8 mouse cellular contexts compared by ENCODE assay signal in the genomic region with DNA sequence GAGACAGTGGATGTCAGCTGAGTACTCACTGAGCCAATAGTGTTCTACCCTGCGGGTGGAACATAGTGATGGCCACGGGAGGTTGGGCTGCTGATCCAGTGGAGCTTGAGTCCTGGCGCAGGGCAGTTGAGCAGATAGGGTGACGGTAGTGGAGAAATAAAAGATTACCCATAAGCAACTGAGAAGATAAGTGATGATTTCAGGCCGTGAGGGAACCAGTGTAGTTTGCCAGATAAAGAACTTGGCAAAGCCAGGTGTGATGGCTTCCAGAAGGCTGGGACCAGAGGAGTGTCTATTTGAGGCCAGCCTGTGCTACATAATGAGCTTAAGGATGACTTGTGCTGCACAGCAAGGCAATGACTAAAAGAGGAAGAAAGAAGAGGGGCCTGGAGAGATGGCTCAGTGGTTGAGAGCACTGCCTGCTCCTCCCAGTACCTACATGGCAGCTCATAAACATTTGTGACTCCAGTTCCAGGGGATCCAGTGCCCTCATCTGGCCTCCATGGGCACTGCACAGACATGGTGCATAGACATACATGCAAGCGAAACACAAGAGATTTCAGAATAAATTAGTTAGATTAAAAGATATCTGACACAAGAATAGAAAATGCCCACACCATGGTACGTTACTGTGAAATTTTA. TPM values are rescaled to one million over a fixed set of nuclear protein-coding genes. Genes with fewer than 3 reads are reported as not detected.
A peak's percentile ranks its signal among the peaks of the same experiment; 100 is the strongest.
DNase-seq lines count a peak whose midpoint lies in the region; ATAC-seq and TF ChIP-seq lines count a peak whose summit lies in the region.

No protein-coding gene starts in this region.

- no peaks in the 10 kb centered on the region for H3K4me1 ChIP-seq in forebrain, embryonic 16.5 days (replicated peaks; ENCODE audit: control insufficient read depth, insufficient read depth, low read length)
- H3K4me1 ChIP-seq in forebrain, embryonic 13.5 days: no peaks in the 10 kb centered on the region
- no peaks in the 10 kb centered on the region for H3K4me1 ChIP-seq in embryonic facial prominence, embryonic 14.5 days (ENCODE audit: control insufficient read depth, insufficient read depth, low read length)
- no peaks in the 10 kb centered on the region for H3K4me1 ChIP-seq in kidney, postnatal 0 days (replicated peaks; ENCODE audit: insufficient read depth, low read length)
- peaks cover 3% of the 10 kb centered on the region; the same call in 1 of the 2 replicates for H3K4me1 ChIP-seq in liver, postnatal 0 days (ENCODE audit: insufficient read depth)
- no peaks in the 10 kb centered on the region for H3K4me1 ChIP-seq in spleen, adult 2 months (ENCODE audit: control insufficient read depth, insufficient read depth, insufficient read length)

- TF ChIP-seq POLR2A in spleen, adult 2 months (IDR thresholded peaks at IDR 0.05; ENCODE audit: low read depth, low read length): no peak

- TF ChIP-seq EP300 in liver, postnatal 0 days (IDR thresholded peaks at IDR 0.05; ENCODE audit: low read depth): peak; percentile 83

- DNase-seq in A20 (ENCODE audit: low read depth, low spot score): peak; percentile 64
- peak; percentile 36 for DNase-seq in adrenal gland, postnatal 25 days
- DNase-seq in embryonic facial prominence, embryonic 14.5 days (ENCODE audit: low spot score): peak; percentile 18
- peak; percentile 58 for DNase-seq in kidney, postnatal 0 days (ENCODE audit: low spot score)
- DNase-seq in liver, postnatal 0 days: peak; percentile 67
- DNase-seq in spleen, adult 2 months (ENCODE audit: low read depth in 1 of 2, low spot score in 2 of 2): peak; percentile 4 to 21

- peak; percentile 36; the same call in 1 of the 2 replicates for ATAC-seq in forebrain, embryonic 16.5 days
- ATAC-seq in forebrain, embryonic 13.5 days: no peak
- no peak for ATAC-seq in embryonic facial prominence, embryonic 14.5 days (ENCODE audit: low read depth)
- ATAC-seq in kidney, postnatal 0 days (replicated peaks; ENCODE audit: low FRiP score, low read depth): no peak
- ATAC-seq in liver, postnatal 0 days: peak; percentile 77

- H3K36me3 ChIP-seq in forebrain, embryonic 16.5 days (ENCODE audit: control insufficient read depth, insufficient read depth): peaks cover 10% of the 10 kb centered on the region
- peaks cover 67% of the 10 kb centered on the region for H3K36me3 ChIP-seq in forebrain, embryonic 13.5 days (ENCODE audit: poor library complexity, severe bottlenecking)
- peaks cover 56% of the 10 kb centered on the region; the same call in 1 of the 2 replicates for H3K36me3 ChIP-seq in embryonic facial prominence, embryonic 14.5 days (ENCODE audit: control insufficient read depth, insufficient read depth, low read length)
- peaks cover 19% of the 10 kb centered on the region; the same call in 1 of the 2 replicates for H3K36me3 ChIP-seq in kidney, postnatal 0 days (ENCODE audit: insufficient read depth, low read length)
- peaks cover 73% of the 10 kb centered on the region for H3K36me3 ChIP-seq in liver, postnatal 0 days (replicated peaks; ENCODE audit: insufficient read depth, low read length)
- peaks cover 11% of the 10 kb centered on the region for H3K36me3 ChIP-seq in spleen, adult 2 months (ENCODE audit: control insufficient read depth, insufficient read depth, low read length)

- no peak overlapping the region for H3K4me3 ChIP-seq in forebrain, embryonic 16.5 days (replicated peaks; ENCODE audit: low read length)
- H3K4me3 ChIP-seq in forebrain, embryonic 13.5 days: no peak overlapping the region
- H3K4me3 ChIP-seq in embryonic facial prominence, embryonic 14.5 days (ENCODE audit: low read depth, low read length): no peak overlapping the region
- no peak overlapping the region for H3K4me3 ChIP-seq in kidney, postnatal 0 days (replicated peaks; ENCODE audit: low read depth, low read length)
- no peak overlapping the region for H3K4me3 ChIP-seq in liver, postnatal 0 days (ENCODE audit: low read depth, low read length)
- no peak overlapping the region for H3K4me3 ChIP-seq in spleen, adult 2 months (ENCODE audit: extremely low read depth, insufficient read depth, insufficient read length)

- WGBS in forebrain, embryonic 16.5 days: 82% methylated on average over 7 of the region's 7 CpGs
- 85% methylated on average over 7 of the region's 7 CpGs for WGBS in forebrain, embryonic 13.5 days
- WGBS in embryonic facial prominence, embryonic 14.5 days: 85% methylated on average over 7 of the region's 7 CpGs
- WGBS in kidney, postnatal 0 days: 86% methylated on average over 7 of the region's 7 CpGs
- WGBS in liver, postnatal 0 days (ENCODE audit: insufficient replicate concordance): 57% methylated on average over 7 of the region's 7 CpGs
- WGBS in spleen, adult 2 months: 84% methylated on average over 7 of the region's 7 CpGs

- H3K4me2 ChIP-seq in forebrain, embryonic 16.5 days (ENCODE audit: low read length): no peak overlapping the region
- no peak overlapping the region for H3K4me2 ChIP-seq in forebrain, embryonic 13.5 days
- H3K4me2 ChIP-seq in embryonic facial prominence, embryonic 14.5 days (ENCODE audit: low read depth, low read length): no peak overlapping the region
- no peak overlapping the region for H3K4me2 ChIP-seq in kidney, postnatal 0 days (ENCODE audit: low read length)
- H3K4me2 ChIP-seq in liver, postnatal 0 days (ENCODE audit: low read depth, low read length): no peak overlapping the region; the same call in 1 of the 2 replicates

- no peaks in the 10 kb centered on the region for H3K27me3 ChIP-seq in forebrain, embryonic 16.5 days (replicated peaks; ENCODE audit: control insufficient read depth, insufficient read depth, low read length)
- no peaks in the 10 kb centered on the region for H3K27me3 ChIP-seq in forebrain, embryonic 13.5 days
- no peaks in the 10 kb centered on the region for H3K27me3 ChIP-seq in embryonic facial prominence, embryonic 14.5 days (replicated peaks; ENCODE audit: control insufficient read depth, insufficient read depth, low read length)
- no peaks in the 10 kb centered on the region for H3K27me3 ChIP-seq in kidney, postnatal 0 days (ENCODE audit: insufficient read depth, low read length)
- no peaks in the 10 kb centered on the region for H3K27me3 ChIP-seq in liver, postnatal 0 days (ENCODE audit: insufficient read depth, low read length)
- H3K27me3 ChIP-seq in spleen, adult 2 months (ENCODE audit: control insufficient read depth, insufficient read depth, low read length): no peaks in the 10 kb centered on the region

- H3K9me3 ChIP-seq in forebrain, embryonic 16.5 days (ENCODE audit: control insufficient read depth, low read length): no peaks in the 10 kb centered on the region
- no peaks in the 10 kb centered on the region for H3K9me3 ChIP-seq in forebrain, embryonic 13.5 days (replicated peaks)
- no peaks in the 10 kb centered on the region for H3K9me3 ChIP-seq in embryonic facial prominence, embryonic 14.5 days (ENCODE audit: control insufficient read depth, low read length)
- no peaks in the 10 kb centered on the region for H3K9me3 ChIP-seq in kidney, postnatal 0 days (replicated peaks; ENCODE audit: low read length)
- H3K9me3 ChIP-seq in liver, postnatal 0 days (ENCODE audit: low read length): no peaks in the 10 kb centered on the region

- H3K9ac ChIP-seq in forebrain, embryonic 16.5 days (replicated peaks; ENCODE audit: low read depth, low read length): no peak overlapping the region
- no peak overlapping the region for H3K9ac ChIP-seq in forebrain, embryonic 13.5 days
- H3K9ac ChIP-seq in embryonic facial prominence, embryonic 14.5 days (ENCODE audit: low read depth, low read length): no peak overlapping the region
- H3K9ac ChIP-seq in kidney, postnatal 0 days (ENCODE audit: low read depth, low read length): no peak overlapping the region
- H3K9ac ChIP-seq in liver, postnatal 0 days (replicated peaks): 0 out of 2 replicates have a peak overlapping the region, but pooled peaks have one; percentile 21

- H3K27ac ChIP-seq in forebrain, embryonic 16.5 days (ENCODE audit: low read length): no peak overlapping the region
- H3K27ac ChIP-seq in forebrain, embryonic 13.5 days: no peak overlapping the region
- no peak overlapping the region for H3K27ac ChIP-seq in embryonic facial prominence, embryonic 14.5 days (replicated peaks; ENCODE audit: low read depth, low read length)
- H3K27ac ChIP-seq in kidney, postnatal 0 days: no peak overlapping the region
- H3K27ac ChIP-seq in liver, postnatal 0 days (ENCODE audit: low read depth): 0 out of 2 replicates have a peak overlapping the region, but pooled peaks have one; percentile 11
- no peak overlapping the region for H3K27ac ChIP-seq in spleen, adult 2 months (ENCODE audit: insufficient read depth, low read length)

- TF ChIP-seq CTCF in kidney, postnatal 0 days (IDR thresholded peaks at IDR 0.05; ENCODE audit: low read depth): peak; percentile 79
- peak; percentile 84 for TF ChIP-seq CTCF in liver, postnatal 0 days (IDR thresholded peaks at IDR 0.05; ENCODE audit: low read depth)
- TF ChIP-seq CTCF in spleen, adult 2 months (IDR thresholded peaks at IDR 0.05; ENCODE audit: extremely low read depth, insufficient read depth, insufficient read length, insufficient replicate concordance): peak; percentile 44; the same call in 1 of the 2 replicates

RNA-seq across cellular contexts. Expression of gene Hectd4, which starts 46.8 kb away (rescaled TPM):
- 18.2 and 20.1 TPM in 2 replicates for polyA plus RNA-seq in forebrain, embryonic 16.5 days (2015; fragmentation: Nextera tagmentation; extraction: Ambion mirVana)
- 12.6 and 13.4 TPM in 2 replicates for polyA plus RNA-seq in forebrain, embryonic 13.5 days (2015; fragmentation: Nextera tagmentation; extraction: Ambion mirVana)
- 29.8 and 35.7 TPM in 2 replicates for total RNA-seq in adrenal gland, postnatal 25 days (2021)
- 7.3 and 7.4 TPM in 2 replicates for polyA plus RNA-seq in embryonic facial prominence, embryonic 14.5 days (2014; fragmentation: Nextera tagmentation; extraction: Ambion mirVana)
- polyA plus RNA-seq in kidney, postnatal 0 days (2015; fragmentation: Nextera tagmentation; extraction: Ambion mirVana): 2.0 and 2.9 TPM in 2 replicates
- 3.3 and 3.6 TPM in 2 replicates for polyA plus RNA-seq in liver, postnatal 0 days (2015; fragmentation: Nextera tagmentation; extraction: Ambion mirVana)
- polyA plus RNA-seq in spleen, adult 2 months (2012; rRNA removed): 28.1 and 28.4 TPM in 2 replicates

Comparison
In these comparisons a context has a peak if more than half of its experiments do, and no peak if none do; other contexts are left out.
1. ATAC-seq: peak in forebrain, embryonic 16.5 days (single experiment) and liver, postnatal 0 days (single experiment); none in forebrain, embryonic 13.5 days (single experiment), embryonic facial prominence, embryonic 14.5 days (single experiment) and kidney, postnatal 0 days (single experiment).
2. DNase-seq: peak in every context shown above with its lines; median percentile 67 in liver, postnatal 0 days; 64 in A20; 58 in kidney, postnatal 0 days; 36 in adrenal gland, postnatal 25 days; 18 in embryonic facial prominence, embryonic 14.5 days; 12 in spleen, adult 2 months.
3. Peak in every context shown above with its lines, with median percentiles within 50 percentile points of each other: CTCF ChIP-seq.